ENCODE assay signal across 8 mouse cellular contexts in the genomic region with DNA sequence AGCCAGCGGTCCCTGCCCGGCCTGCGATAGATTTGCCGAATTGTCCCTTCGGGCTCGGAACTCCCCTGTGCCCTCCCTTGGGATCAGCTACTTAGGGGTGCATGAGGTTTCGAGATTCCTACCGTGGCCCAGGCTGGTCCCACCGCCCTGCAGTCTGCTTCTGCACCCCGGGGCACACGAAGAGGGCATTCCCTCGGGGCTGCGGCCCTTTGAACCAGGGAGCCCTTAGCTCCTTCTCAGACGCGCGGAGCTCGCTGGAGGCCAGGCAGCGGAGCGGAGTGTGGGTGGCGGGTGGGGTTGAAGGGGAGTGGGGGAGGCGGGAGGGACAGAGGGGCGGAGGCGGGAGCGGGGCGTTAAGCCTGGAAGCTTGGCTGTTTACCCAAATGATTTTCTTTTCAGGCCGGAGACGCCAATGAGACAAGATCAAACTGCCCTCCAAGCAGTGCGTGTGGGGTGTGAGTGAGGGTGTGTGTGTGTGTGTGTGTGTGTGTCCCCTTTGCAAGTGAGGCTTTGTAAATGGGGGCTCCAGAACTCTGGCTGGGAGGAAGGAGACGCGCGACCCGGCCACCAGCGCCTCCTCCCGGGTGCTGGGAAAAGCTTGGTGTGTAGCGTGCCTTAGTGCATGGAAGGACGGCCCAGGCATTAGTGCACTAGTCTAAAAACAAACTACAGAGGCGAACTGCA. TPM values are rescaled to one million over a fixed set of nuclear protein-coding genes. Genes with fewer than 3 reads are reported as not detected.
DNase-seq lines count a peak whose midpoint lies in the region; ATAC-seq lines count a peak whose summit lies in the region.

No protein-coding gene starts in this region.

- no peaks in the 10 kb centered on the region for H3K9me3 ChIP-seq in hindbrain, embryonic 11.5 days (ENCODE audit: control insufficient read depth, low read length)
- no peaks in the 10 kb centered on the region for H3K9me3 ChIP-seq in liver, embryonic 13.5 days (replicated peaks)
- H3K9me3 ChIP-seq in stomach, embryonic 14.5 days (ENCODE audit: control insufficient read depth, low read depth, low read length) = no peaks in the 10 kb centered on the region

- peak overlapping the region; percentile 74 for H3K27ac ChIP-seq in hindbrain, embryonic 11.5 days (ENCODE audit: low read depth, low read length)
- no peak overlapping the region for H3K27ac ChIP-seq in liver, embryonic 13.5 days
- peak overlapping the region; percentile 40 for H3K27ac ChIP-seq in stomach, embryonic 14.5 days (ENCODE audit: low read length)

- H3K4me2 ChIP-seq in hindbrain, embryonic 11.5 days (replicated peaks; ENCODE audit: low read depth, low read length) = peak overlapping the region; percentile 56
- peak overlapping the region; percentile 48 for H3K4me2 ChIP-seq in liver, embryonic 13.5 days
- peak overlapping the region; percentile 51 for H3K4me2 ChIP-seq in stomach, embryonic 14.5 days (replicated peaks; ENCODE audit: low read depth, low read length)

- peaks cover 5% of the 10 kb centered on the region; the same call in 1 of the 2 replicates for H3K4me1 ChIP-seq in hindbrain, embryonic 11.5 days (replicated peaks; ENCODE audit: control insufficient read depth, insufficient read depth, low read length)
- H3K4me1 ChIP-seq in liver, embryonic 13.5 days (replicated peaks) = no peaks in the 10 kb centered on the region
- peaks cover 5% of the 10 kb centered on the region; the same call in 1 of the 2 replicates for H3K4me1 ChIP-seq in stomach, embryonic 14.5 days (ENCODE audit: control insufficient read depth, insufficient read depth, low read length)

- peak; percentile 73 for ATAC-seq in hindbrain, embryonic 11.5 days (ENCODE audit: low FRiP score)
- ATAC-seq in liver, embryonic 13.5 days (ENCODE audit: low read depth) = no peak
- ATAC-seq in stomach, embryonic 14.5 days (ENCODE audit: insufficient number of reproducible peaks, insufficient read depth, low FRiP score, low read depth) = peak; percentile 68

- peaks cover 51% of the 10 kb centered on the region for H3K27me3 ChIP-seq in hindbrain, embryonic 11.5 days (ENCODE audit: control insufficient read depth, insufficient read depth, low read length)
- H3K27me3 ChIP-seq in liver, embryonic 13.5 days = peaks cover 84% of the 10 kb centered on the region
- peaks cover 3% of the 10 kb centered on the region; the same call in 1 of the 2 replicates for H3K27me3 ChIP-seq in stomach, embryonic 14.5 days (ENCODE audit: control insufficient read depth, insufficient read depth, low read length)

- DNase-seq in ovary, postnatal 10 days (ENCODE audit: low spot score) = peak; percentile 34
- no peak for DNase-seq in ovary, adult 18-20 months (ENCODE audit: low spot score)
- peak; percentile 77 for DNase-seq in hindbrain, embryonic 11.5 days (ENCODE audit: low spot score)
- DNase-seq in liver, embryonic 13.5 days = no peak
- DNase-seq in gastrocnemius, postnatal 4 days (ENCODE audit: low spot score in 2 of 2) = no peak
- DNase-seq in thymus, postnatal 14 days = no peak
- DNase-seq in spleen, postnatal 4 days (ENCODE audit: low spot score in 2 of 2) = no peak

- H3K9ac ChIP-seq in hindbrain, embryonic 11.5 days (ENCODE audit: low read depth, low read length) = peak overlapping the region; percentile 65
- H3K9ac ChIP-seq in liver, embryonic 13.5 days = no peak overlapping the region
- peak overlapping the region; percentile 43 for H3K9ac ChIP-seq in stomach, embryonic 14.5 days (replicated peaks; ENCODE audit: low read depth, low read length)

- H3K36me3 ChIP-seq in hindbrain, embryonic 11.5 days (ENCODE audit: control insufficient read depth, insufficient read depth, low read length) = no peaks in the 10 kb centered on the region
- no peaks in the 10 kb centered on the region for H3K36me3 ChIP-seq in liver, embryonic 13.5 days
- H3K36me3 ChIP-seq in stomach, embryonic 14.5 days (ENCODE audit: control insufficient read depth, insufficient read depth, low read length) = no peaks in the 10 kb centered on the region

- peak overlapping the region; percentile 42 for H3K4me3 ChIP-seq in hindbrain, embryonic 11.5 days (ENCODE audit: low read depth, low read length)
- peak overlapping the region; percentile 16 for H3K4me3 ChIP-seq in liver, embryonic 13.5 days (replicated peaks)
- H3K4me3 ChIP-seq in stomach, embryonic 14.5 days (ENCODE audit: low read depth, low read length) = peak overlapping the region; percentile 28

- under 1% methylated on average over 36 of the region's 37 CpGs for WGBS in hindbrain, embryonic 11.5 days
- WGBS in liver, embryonic 13.5 days (ENCODE audit: insufficient replicate concordance) = 2% methylated on average over 37 of the region's 37 CpGs
- WGBS in stomach, embryonic 14.5 days = 11% methylated on average over 37 of the region's 37 CpGs

RNA-seq across cellular contexts. Expression of gene Nr2f2, which starts 28.8 kb away (rescaled TPM):
- polyA plus RNA-seq in hindbrain, embryonic 11.5 days (2014; fragmentation: Nextera tagmentation; extraction: Ambion mirVana) = 95.6 and 120 TPM in 2 replicates
- 10.2 and 11.9 TPM in 2 replicates for polyA plus RNA-seq in liver, embryonic 13.5 days (2015; fragmentation: Nextera tagmentation; extraction: Ambion mirVana)
- 106 and 111 TPM in 2 replicates for polyA plus RNA-seq in stomach, embryonic 14.5 days (2014; fragmentation: Nextera tagmentation; extraction: Ambion mirVana)
- total RNA-seq in gastrocnemius, postnatal 4 days (2021) = 10 to 100 TPM; 42.6 to 52.1 TPM

Comparison
In these comparisons a context has a peak if more than half of its experiments do, and no peak if none do; other contexts are left out.
1. DNase-seq: peak in ovary, postnatal 10 days (single experiment) and hindbrain, embryonic 11.5 days (single experiment); none in ovary, adult 18-20 months (single experiment), liver, embryonic 13.5 days (single experiment), gastrocnemius, postnatal 4 days (0 of 2), thymus, postnatal 14 days (single experiment) and spleen, postnatal 4 days (0 of 2).
2. Peak in every context shown above with its lines, with median percentiles within 50 percentile points of each other: H3K4me2 ChIP-seq and H3K4me3 ChIP-seq.